Mouse (Mus musculus) stomach, embryonic 14.5 days (tissue): ENCODE data around the gene Fcf1. TPM values are rescaled to one million over a fixed set of nuclear protein-coding genes. Genes with fewer than 3 reads are reported as not detected.

ENCODE experiments used
- ATAC-seq: fragments of 200-750 bp; cut with Nextera tagmentation; 2 replicates; pipeline ENCODE4 v1.8.0; 2017; ENCODE audit warnings: low read depth, moderate TSS enrichment; ENCODE audit not compliant: insufficient number of reproducible peaks, insufficient read depth, low FRiP score
- H3K27ac ChIP-seq: fragments of 300-500 bp; sonication (generic); 2 replicates; pipeline ENCODE4 v1.5.1; 2014; ENCODE audit warnings: mild to moderate bottlenecking, low read length, moderate library complexity, mixed read lengths
- H3K27me3 ChIP-seq: fragments of 300-500 bp; sonication (generic); 2 replicates; pipeline ENCODE4 v1.6.1; 2014; ENCODE audit warnings: low read length, control low read depth, mixed read lengths; ENCODE audit not compliant: control insufficient read depth, insufficient read depth
- H3K36me3 ChIP-seq: fragments of 300-500 bp; sonication (generic); 2 replicates; pipeline ENCODE4 v1.6.1; 2014; ENCODE audit warnings: mild to moderate bottlenecking, control low read depth, low read length, moderate library complexity, mixed read lengths; ENCODE audit not compliant: control insufficient read depth, insufficient read depth
- H3K4me1 ChIP-seq: fragments of 300-500 bp; sonication (generic); 2 replicates; pipeline ENCODE4 v1.6.1; 2014; ENCODE audit warnings: low read length, control low read depth, mixed read lengths; ENCODE audit not compliant: control insufficient read depth, insufficient read depth
- H3K4me2 ChIP-seq: fragments of 300-500 bp; sonication (generic); replicated peaks from 2 replicates; pipeline ENCODE4 v1.6.1; 2014; ENCODE audit warnings: low read depth, low read length, control low read depth
- H3K4me3 ChIP-seq: fragments of 300-500 bp; sonication (generic); 2 replicates; pipeline ENCODE4 v1.5.1; 2014; ENCODE audit warnings: low read depth, low read length, control low read depth
- H3K9ac ChIP-seq: fragments of 300-500 bp; sonication (generic); replicated peaks from 2 replicates; pipeline ENCODE4 v1.6.1; 2014; ENCODE audit warnings: low read depth, mild to moderate bottlenecking, control low read depth, low read length, moderate library complexity, mixed read lengths
- H3K9me3 ChIP-seq: fragments of 300-500 bp; sonication (generic); 2 replicates; pipeline ENCODE4 v1.6.1; 2016; ENCODE audit warnings: low read depth, low read length, control low read depth; ENCODE audit not compliant: control insufficient read depth
- WGBS: fragments of 180-500 bp; shearing (Covaris S2); extraction: QIAGEN DNeasy Blood & Tissue Kit; methylation state at CpG from one replicate; pipeline ENCODE4 v1.1.7; 2014; 5-methylcytosine and 5-hydroxymethylcytosine counted together
- polyA plus RNA-seq: library from polyadenylated mRNA; unstranded; fragments of >200 nt; fragmentation: Nextera tagmentation; extraction: Ambion mirVana; gene quantifications from 2 replicates; pipeline ENCODE4 v1.2.1, GENCODE M21; 2014

Gene Fcf1
- polyA plus RNA-seq, 1 experiment from 2014 or later, result 145 TPM

- Histone ChIP-seq H3K4me2 (no peak overlapping the region), H3K36me3 (peaks cover 8% of the 10 kb centered on the region), H3K27me3 (no peaks in the 10 kb centered on the region), H3K4me3 (no peak overlapping the region), H3K9ac (no peak overlapping the region), H3K9me3 (no peaks in the 10 kb centered on the region), H3K27ac (no peak overlapping the region), H3K4me1 (no peaks in the 10 kb centered on the region)
- no peak for ATAC-seq
- 75% methylated on average over 8 of the region's 8 CpGs for WGBS
These were observed 19.2 kb upstream of the Fcf1 start for GRCm38 (mm10) chr12:84951531-84951930.

GRCm38 (mm10) chr12:84952351-84952750 is 18.3 kb upstream of the Fcf1 start:
- Histone ChIP-seq H3K4me3 (no peak overlapping the region), H3K9me3 (no peaks in the 10 kb centered on the region), H3K4me1 (no peaks in the 10 kb centered on the region), H3K36me3 (0 out of 2 replicates have a peak, but pooled peaks cover 7% of the 10 kb centered on the region), H3K27me3 (no peaks in the 10 kb centered on the region), H3K27ac (no peak overlapping the region), H3K4me2 (no peak overlapping the region), H3K9ac (no peak overlapping the region)
- WGBS, result 57% methylated on average over 1 of the region's 1 CpGs
- no peak for ATAC-seq

DNA sequence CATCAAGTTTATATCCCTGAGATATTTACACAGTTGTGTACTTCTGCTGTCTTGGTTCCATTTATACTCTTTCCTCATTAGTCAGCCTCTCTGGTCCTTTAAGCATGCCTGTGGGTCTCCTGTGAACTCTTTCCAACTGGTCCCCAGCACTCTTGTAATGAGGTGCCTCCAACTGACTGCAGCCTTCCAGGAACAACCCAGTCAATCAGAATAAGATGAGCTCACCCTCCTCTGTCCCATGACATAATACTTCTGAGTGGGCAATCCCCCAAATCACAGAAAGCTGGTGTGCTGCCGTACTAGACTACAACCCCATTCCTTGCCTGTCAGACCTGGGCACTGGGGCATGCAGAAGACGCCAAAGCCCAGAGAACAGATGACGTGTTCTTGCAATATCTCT is 14.4 kb upstream of the Fcf1 start:
- no peak overlapping the region for H3K27ac ChIP-seq
- H3K27me3 ChIP-seq, result no peaks in the 10 kb centered on the region

GRCm38 (mm10) chr12:84958794-84959356 is 11.8 kb upstream of the Fcf1 start:
- Histone ChIP-seq H3K27me3 (no peaks in the 10 kb centered on the region), H3K9me3 (no peaks in the 10 kb centered on the region), H3K9ac (no peak overlapping the region), H3K4me1 (no peaks in the 10 kb centered on the region), H3K4me3 (no peak overlapping the region), H3K36me3 (no peaks in the 10 kb centered on the region), H3K4me2 (no peak overlapping the region), H3K27ac (no peak overlapping the region)
- WGBS, result 79% methylated on average over 1 of the region's 1 CpGs
- ATAC-seq, result no peak

More for the DNA sequence above, 14.4 kb upstream of the Fcf1 start:
- WGBS, result 93% methylated on average over 3 of the region's 3 CpGs
- no peaks in the 10 kb centered on the region for H3K36me3 ChIP-seq
- H3K4me2 ChIP-seq, result no peak overlapping the region
- H3K4me1 ChIP-seq, result no peaks in the 10 kb centered on the region
- no peak overlapping the region for H3K4me3 ChIP-seq
- no peaks in the 10 kb centered on the region for H3K9me3 ChIP-seq
- H3K9ac ChIP-seq, result no peak overlapping the region
- ATAC-seq, result no peak

DNA sequence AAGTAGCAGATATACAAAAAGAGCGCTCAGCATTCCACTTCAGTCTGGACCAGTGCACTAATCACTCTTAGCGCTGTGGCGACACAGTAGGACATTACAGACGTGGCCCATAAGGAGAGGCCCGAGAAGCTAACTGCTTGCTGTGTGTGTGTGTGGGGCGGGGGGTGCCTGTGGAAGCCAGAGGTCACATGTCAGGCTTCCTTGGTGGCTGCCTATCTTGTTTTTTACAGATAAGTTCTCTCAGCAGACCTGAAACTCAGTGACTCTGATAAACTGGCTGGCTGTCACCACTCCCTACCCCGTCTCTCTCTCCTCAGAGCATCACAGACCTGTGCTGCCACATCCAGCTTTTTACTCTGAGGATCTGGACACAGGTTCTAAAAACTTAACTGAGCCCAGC is 8.1 kb upstream of the Fcf1 start:
- Histone ChIP-seq H3K27me3 (no peaks in the 10 kb centered on the region), H3K36me3 (peaks cover 3% of the 10 kb centered on the region; the same call in 1 of the 2 replicates), H3K9ac (no peak overlapping the region), H3K9me3 (no peaks in the 10 kb centered on the region), H3K27ac (no peak overlapping the region), H3K4me3 (no peak overlapping the region), H3K4me1 (no peaks in the 10 kb centered on the region), H3K4me2 (no peak overlapping the region)
- ATAC-seq, result 0 out of 2 replicates have a peak, but pooled peaks have one; percentile 56
- WGBS, result 76% methylated on average over 7 of the region's 7 CpGs

DNA sequence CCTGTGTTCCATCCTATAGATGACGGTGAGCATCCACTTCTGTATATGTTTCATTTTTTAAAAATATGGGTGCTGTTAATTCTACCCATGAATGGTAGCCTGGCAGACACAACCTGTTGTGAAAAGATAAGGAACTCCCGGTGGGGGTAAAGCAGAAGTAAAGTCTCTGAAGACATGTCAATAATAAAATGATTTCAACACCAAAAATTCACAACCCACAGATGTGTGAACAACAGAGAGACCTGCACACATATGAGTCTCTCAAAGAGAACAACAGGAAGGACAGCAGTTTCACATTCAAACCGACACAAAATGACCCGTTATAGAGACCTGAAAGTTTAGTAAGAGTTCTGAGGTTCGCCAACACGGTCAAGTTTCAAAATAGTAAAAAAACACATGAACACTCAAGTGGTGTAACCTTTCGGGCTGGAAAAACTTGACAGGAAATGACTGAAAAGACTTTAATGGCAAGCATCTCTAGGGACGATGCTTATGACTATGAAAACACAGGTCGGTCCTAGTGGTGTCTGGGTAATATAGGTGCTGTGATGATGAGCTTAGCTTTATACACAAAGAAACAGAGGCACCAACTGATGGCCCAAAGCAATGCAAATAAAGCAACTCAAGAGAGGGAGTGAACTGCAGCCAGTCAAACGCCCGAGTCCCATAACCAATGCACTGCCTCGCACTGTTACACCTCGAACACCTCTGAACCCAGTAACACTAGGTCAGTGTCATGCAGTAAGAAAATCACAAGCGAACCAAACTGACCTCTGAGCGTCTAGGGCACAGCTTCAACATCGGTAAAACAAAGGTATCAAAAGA is 1.7 kb upstream of the Fcf1 start:
- no peak overlapping the region for H3K27ac ChIP-seq

DNA sequence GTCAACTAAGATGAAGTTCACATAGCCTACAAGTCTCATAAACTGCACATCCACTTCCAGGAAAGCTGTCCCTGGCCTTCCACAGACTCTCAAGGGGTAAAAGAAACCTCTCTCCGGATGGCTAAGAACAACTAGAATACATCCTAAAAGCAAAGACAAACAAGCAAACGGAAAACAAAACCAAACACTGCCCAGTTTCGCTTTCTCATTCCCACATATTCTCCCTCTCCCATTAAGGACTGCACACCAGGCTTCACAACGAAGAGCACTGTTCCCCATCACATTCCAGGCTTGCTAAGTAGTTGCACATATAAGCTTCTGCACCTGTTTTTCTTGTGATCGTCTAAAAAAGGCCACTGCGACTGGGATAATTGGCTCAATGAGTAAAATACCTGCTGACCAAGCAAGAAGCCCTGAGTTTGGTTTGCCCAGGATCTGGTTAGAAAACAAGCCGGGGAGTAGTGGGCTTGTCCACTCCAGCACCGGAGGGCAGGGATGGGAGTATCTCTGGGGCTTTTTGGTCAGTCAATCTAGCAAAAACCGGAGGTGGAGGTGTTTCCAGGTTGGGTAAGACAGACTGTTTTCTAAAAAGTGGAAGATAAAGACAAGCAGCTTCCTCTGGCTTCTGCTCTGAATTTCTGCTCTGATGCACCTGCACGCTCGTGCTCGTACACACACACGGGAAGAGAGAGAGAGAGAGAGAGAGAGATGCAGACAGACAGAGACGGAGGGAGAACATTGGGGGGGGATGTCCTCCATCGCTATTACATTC is 855 bp upstream of the Fcf1 start:
- Histone ChIP-seq H3K4me3 (peak overlapping the region; percentile 91), H3K27ac (no peak overlapping the region), H3K4me1 (peaks cover 12% of the 10 kb centered on the region), H3K27me3 (no peaks in the 10 kb centered on the region), H3K9me3 (no peaks in the 10 kb centered on the region), H3K4me2 (peak overlapping the region; percentile 96), H3K9ac (peak overlapping the region; percentile 60), H3K36me3 (peaks cover 14% of the 10 kb centered on the region; the same call in 1 of the 2 replicates)
- WGBS, result 24% methylated on average over 15 of the region's 15 CpGs
- ATAC-seq, result no peak

More for the DNA sequence above, 1.7 kb upstream of the Fcf1 start:
- Histone ChIP-seq H3K4me1 (peaks cover 12% of the 10 kb centered on the region), H3K4me2 (peak overlapping the region; percentile 96; the same call in 1 of the 2 replicates), H3K36me3 (peaks cover 11% of the 10 kb centered on the region; the same call in 1 of the 2 replicates), H3K9ac (no peak overlapping the region), H3K9me3 (no peaks in the 10 kb centered on the region), H3K4me3 (no peak overlapping the region; the same call in 1 of the 2 replicates), H3K27me3 (no peaks in the 10 kb centered on the region)
- WGBS, result 77% methylated on average over 16 of the region's 16 CpGs
- no peak for ATAC-seq

- Histone ChIP-seq H3K4me2 (no peak overlapping the region), H3K4me3 (no peak overlapping the region), H3K9me3 (no peaks in the 10 kb centered on the region), H3K36me3 (peaks cover 57% of the 10 kb centered on the region), H3K4me1 (no peaks in the 10 kb centered on the region), H3K27ac (no peak overlapping the region), H3K27me3 (no peaks in the 10 kb centered on the region), H3K9ac (no peak overlapping the region)
- 84% methylated on average over 2 of the region's 2 CpGs for WGBS
- ATAC-seq, result no peak
These were observed 8.7 kb downstream of the Fcf1 start for GRCm38 (mm10) chr12:84979264-84979862.
